Comparison of ENCODE assay signal across 19 mouse cellular contexts in genomic region chr1:118757340-118758030, GRCm38 (mm10).
"Had no signal": no experiment of that assay in that cellular context is flagged by ENCODE, and none has a peak within 500 bp of the region (broad histone marks: within the 10 kb centered on the region; RNA-seq: fewer than 3 reads in every experiment).

No protein-coding gene starts in this region.

- H3K4me3 ChIP-seq: left cerebral cortex, adult 2 months; limb, embryonic 12.5 days; limb, embryonic 15.5 days; midbrain, embryonic 12.5 days; midbrain, embryonic 15.5 days; neural tube, embryonic 12.5 days; neural tube, embryonic 15.5 days had no signal

- ATAC-seq: liver, postnatal 0 days; lung, postnatal 0 days; midbrain, embryonic 15.5 days had no signal

- H3K36me3 ChIP-seq: limb, embryonic 12.5 days; limb, embryonic 15.5 days; midbrain, embryonic 12.5 days; midbrain, embryonic 15.5 days; neural tube, embryonic 12.5 days; neural tube, embryonic 15.5 days had no signal

- H3K27me3 ChIP-seq: limb, embryonic 12.5 days; limb, embryonic 15.5 days; midbrain, embryonic 15.5 days; neural tube, embryonic 12.5 days had no signal

- DNase-seq: kidney, postnatal 25 days; layer of hippocampus, postnatal 36 days; liver, postnatal 0 days; lung, embryonic 14.5 days; right cerebral cortex, adult 18-20 months; right cerebral cortex, postnatal 14 days; right cerebral cortex, postnatal 4 days; thymus, postnatal 25 days had no signal

- H3K4me1 ChIP-seq: midbrain, embryonic 12.5 days; midbrain, embryonic 15.5 days; neural tube, embryonic 12.5 days had no signal

- H3K4me2 ChIP-seq: limb, embryonic 12.5 days; limb, embryonic 15.5 days; liver, embryonic 11.5 days; lung, embryonic 14.5 days; midbrain, embryonic 12.5 days; midbrain, embryonic 15.5 days; neural tube, embryonic 12.5 days; neural tube, embryonic 15.5 days had no signal

- H3K9me3 ChIP-seq: limb, embryonic 12.5 days; limb, embryonic 15.5 days; midbrain, embryonic 12.5 days; midbrain, embryonic 15.5 days; neural tube, embryonic 12.5 days; neural tube, embryonic 15.5 days had no signal

- H3K9ac ChIP-seq: limb, embryonic 12.5 days; limb, embryonic 15.5 days; liver, embryonic 14.5 days; liver, postnatal 0 days; lung, embryonic 14.5 days; midbrain, embryonic 12.5 days; midbrain, embryonic 15.5 days; neural tube, embryonic 12.5 days; neural tube, embryonic 15.5 days had no signal

- H3K27ac ChIP-seq: left cerebral cortex, adult 2 months; limb, embryonic 12.5 days; limb, embryonic 15.5 days; liver, embryonic 14.5 days; macrophage; midbrain, embryonic 12.5 days; midbrain, embryonic 15.5 days; neural tube, embryonic 12.5 days; neural tube, embryonic 15.5 days had no signal
